Mouse (Mus musculus): ENCODE measurements around the gene Hmgcs2.

DNA sequence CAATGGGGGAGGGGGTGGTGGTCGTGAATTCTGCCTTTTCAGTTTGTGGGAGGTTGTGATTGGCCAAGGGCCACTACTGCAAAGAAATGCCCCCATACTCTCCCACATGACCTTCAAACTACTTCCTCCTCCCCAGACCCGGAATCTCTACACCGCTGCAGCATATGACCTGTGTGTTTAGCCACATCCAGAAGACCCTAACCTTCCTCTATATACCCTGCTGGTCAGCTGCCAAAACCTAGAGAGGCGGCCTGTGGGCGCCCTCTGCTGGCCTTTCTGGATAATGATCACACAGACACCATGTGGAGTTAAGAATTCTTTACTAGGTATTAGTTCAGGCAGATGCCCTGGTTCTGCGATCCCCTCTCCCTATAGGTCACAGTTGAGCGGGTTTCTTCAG lies 32.6 kb downstream of the Hmgcs2 start:
- no peak for TF ChIP-seq JUN (IDR thresholded peaks at IDR 0.05; ENCODE audit: insufficient read depth, low read depth, low read length)
- no peak for TF ChIP-seq CHD2 (IDR thresholded peaks at IDR 0.05; ENCODE audit: low read length)
- no peak for TF ChIP-seq IRF4 (IDR thresholded peaks at IDR 0.05; ENCODE audit: low read depth, low read length)
- peak; percentile 15 to 65; a peak in 2 of 4 replicates for TF ChIP-seq CTCF (conservative IDR thresholded peaks at IDR 0.05 in 1 of 2, IDR thresholded peaks at IDR 0.05 in 1 of 2; ENCODE audit: low read depth in 2 of 2, low read length in 2 of 2)
- TF ChIP-seq MEF2A (IDR thresholded peaks at IDR 0.05; ENCODE audit: borderline replicate concordance, low read depth, low read length): no peak
- no peak for TF ChIP-seq JUND (conservative IDR thresholded peaks at IDR 0.05; ENCODE audit: low read depth, low read length)
- no peak for TF ChIP-seq POLR2A (IDR thresholded peaks at IDR 0.05; ENCODE audit: low read depth, low read length)
- TF ChIP-seq USF1 (IDR thresholded peaks at IDR 0.05; ENCODE audit: low read depth, low read length): no peak
- no peak for TF ChIP-seq MAX (IDR thresholded peaks at IDR 0.05; ENCODE audit: low read length)

Data from CH12.LX (cell line).